Mouse (Mus musculus) right cerebral cortex, postnatal 25 days (tissue): ENCODE measurements around the gene Olfr960.
A peak's percentile ranks its signal among the peaks of the same experiment; 100 is the strongest.

Source experiments
- DNase-seq: peaks from one replicate; pipeline ENCODE4 v3.0.0; 2022

Gene Olfr960

GRCm38 (mm10) chr9:39621073-39621472, at the start of gene Olfr960:
Olfr960 (plus strand) TSS chr9:39621373.
- no peak for DNase-seq

GRCm38 (mm10) chr9:39575469-39575868, 45.7 kb upstream of the Olfr960 start, which contains the start of gene Olfr959:
Olfr959 (minus strand) TSS chr9:39575569.
- DNase-seq, result no peak

GRCm38 (mm10) chr9:39577050-39577449, 44.1 kb upstream of the Olfr960 start:
- DNase-seq, result no peak

GRCm38 (mm10) chr9:39602536-39603332, 18.4 kb upstream of the Olfr960 start:
- peak; percentile 18 for DNase-seq

GRCm38 (mm10) chr9:39603333-39603845, 17.8 kb upstream of the Olfr960 start:
- no peak for DNase-seq

- peak; percentile 5 for DNase-seq
These were observed 17.1 kb upstream of the Olfr960 start, which contains the start of gene AW551984 for GRCm38 (mm10) chr9:39603999-39604453. AW551984 (minus strand) TSS chr9:39604403.

GRCm38 (mm10) chr9:39608497-39608896, 12.7 kb upstream of the Olfr960 start:
- no peak for DNase-seq

GRCm38 (mm10) chr9:39610355-39610754, 10.8 kb upstream of the Olfr960 start, which contains the start of gene Olfr148:
Olfr148 (plus strand) TSS chr9:39610655.
- DNase-seq, result no peak

GRCm38 (mm10) chr9:39611953-39612352, 9.2 kb upstream of the Olfr960 start:
- DNase-seq, result peak; percentile 8

- DNase-seq, result no peak
These were observed 2.6 kb downstream of the Olfr960 start for GRCm38 (mm10) chr9:39623783-39624182.

GRCm38 (mm10) chr9:39624711-39625110, 3.5 kb downstream of the Olfr960 start:
- no peak for DNase-seq

GRCm38 (mm10) chr9:39629069-39629468, 7.9 kb downstream of the Olfr960 start:
- DNase-seq, result no peak

GRCm38 (mm10) chr9:39633913-39634594, 12.9 kb downstream of the Olfr960 start:
- DNase-seq, result peak; percentile 14

GRCm38 (mm10) chr9:39644785-39645184, 23.6 kb downstream of the Olfr960 start, which contains the start of gene Olfr961:
Olfr961 (plus strand) TSS chr9:39645085.
- DNase-seq, result no peak

GRCm38 (mm10) chr9:39647382-39647781, 26.2 kb downstream of the Olfr960 start:
- DNase-seq, result no peak

GRCm38 (mm10) chr9:39654756-39655396, 33.7 kb downstream of the Olfr960 start:
- no peak for DNase-seq

GRCm38 (mm10) chr9:39666905-39667304, 45.7 kb downstream of the Olfr960 start, which contains the start of gene Olfr963:
Olfr963 (plus strand) TSS chr9:39667205.
- DNase-seq, result no peak

- no peak for DNase-seq
These were observed 48.5 kb downstream of the Olfr960 start for GRCm38 (mm10) chr9:39669723-39670122.
